Mouse (Mus musculus): ENCODE measurements around the gene Apoc1. TPM values are rescaled to one million over a fixed set of nuclear protein-coding genes. Genes with fewer than 3 reads are reported as not detected.

Gene Apoc1
- polyA plus RNA-seq, 1 experiment from 2014 or later: 5.0 TPM

DNA sequence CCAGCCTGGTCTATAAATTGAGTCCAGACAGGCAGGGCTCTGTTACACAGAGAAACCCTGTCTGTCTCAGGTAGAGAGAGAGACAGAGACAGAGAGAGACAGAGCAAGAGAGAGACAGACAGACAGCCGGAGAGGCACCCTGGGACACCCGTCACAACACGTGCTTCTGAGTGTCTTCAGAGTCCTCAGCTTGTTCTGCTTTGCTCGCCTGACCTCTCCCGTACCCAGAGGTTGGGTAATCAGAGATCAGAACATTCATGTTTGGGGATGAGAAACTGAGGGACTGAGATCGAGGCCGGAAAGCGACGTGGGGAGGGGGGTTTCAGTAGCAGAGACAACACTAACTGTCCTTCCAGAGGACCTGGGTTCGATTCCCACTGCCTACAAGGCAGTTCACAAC, 16.6 kb downstream of the Apoc1 start:
- H3K9me3 ChIP-seq (ENCODE audit: control insufficient read depth, low read length): no peaks in the 10 kb centered on the region
- no peaks in the 10 kb centered on the region for H3K4me1 ChIP-seq (ENCODE audit: control insufficient read depth, insufficient read depth, low read length)
- H3K36me3 ChIP-seq (ENCODE audit: control insufficient read depth, insufficient read depth, low read length): no peaks in the 10 kb centered on the region
- ATAC-seq (ENCODE audit: insufficient number of reproducible peaks, low FRiP score, low TSS enrichment, low read depth) (no peak), DNase-seq (ENCODE audit: low spot score) (no peak)
- 82% methylated on average over 10 of the region's 10 CpGs for WGBS
- no peak overlapping the region for H3K27ac ChIP-seq (replicated peaks; ENCODE audit: low read depth, low read length)
- no peak overlapping the region for H3K4me3 ChIP-seq (ENCODE audit: low read depth, low read length)
- no peak overlapping the region for H3K9ac ChIP-seq (ENCODE audit: low read length)
- no peaks in the 10 kb centered on the region for H3K27me3 ChIP-seq (ENCODE audit: control insufficient read depth, insufficient read depth, low read length)
- H3K4me2 ChIP-seq (ENCODE audit: low read depth, severe bottlenecking): no peak overlapping the region

DNA sequence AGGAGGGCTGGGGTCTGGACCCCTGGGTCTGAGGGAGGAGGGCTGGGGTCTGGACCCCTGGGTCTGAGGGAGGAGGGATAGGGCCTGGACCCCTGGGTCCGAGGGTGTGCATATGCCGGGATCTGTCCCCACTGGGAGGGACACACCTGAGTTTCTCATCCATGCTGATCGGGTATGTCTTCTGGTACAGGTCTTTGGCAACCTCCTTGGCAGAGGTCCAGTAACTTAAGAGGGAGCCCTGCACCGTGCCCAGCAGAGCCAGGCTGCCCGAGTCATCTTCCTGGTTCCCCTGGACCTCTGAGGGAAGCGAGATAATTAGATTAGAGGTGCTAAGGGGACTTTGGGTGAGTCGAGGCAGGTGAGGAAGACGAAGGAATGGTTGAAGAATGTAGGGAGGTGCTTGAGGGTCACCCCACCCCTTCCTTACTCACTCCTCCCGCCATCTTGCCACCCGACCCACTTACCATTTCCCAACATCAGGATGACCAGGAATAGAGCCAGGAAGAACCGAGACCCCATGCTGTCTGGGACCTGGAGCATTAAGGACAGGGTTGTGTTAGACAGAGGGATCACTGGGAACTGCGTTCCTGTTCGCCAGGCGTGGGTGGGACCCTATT, 19.3 kb downstream of the Apoc1 start:
- Histone ChIP-seq H3K9ac (ENCODE audit: low read length) (no peak overlapping the region), H3K9me3 (ENCODE audit: control insufficient read depth, low read length) (no peaks in the 10 kb centered on the region), H3K4me1 (ENCODE audit: control insufficient read depth, insufficient read depth, low read length) (no peaks in the 10 kb centered on the region), H3K27me3 (ENCODE audit: control insufficient read depth, insufficient read depth, low read length) (no peaks in the 10 kb centered on the region), H3K4me3 (ENCODE audit: low read depth, low read length) (no peak overlapping the region), H3K4me2 (ENCODE audit: low read depth, severe bottlenecking) (no peak overlapping the region), H3K36me3 (ENCODE audit: control insufficient read depth, insufficient read depth, low read length) (no peaks in the 10 kb centered on the region), H3K27ac (replicated peaks; ENCODE audit: low read depth, low read length) (no peak overlapping the region)
- no peak for ATAC-seq (ENCODE audit: insufficient number of reproducible peaks, low FRiP score, low TSS enrichment, low read depth)
- WGBS: 68% methylated on average over 14 of the region's 14 CpGs
- DNase-seq (ENCODE audit: low spot score): no peak

DNA sequence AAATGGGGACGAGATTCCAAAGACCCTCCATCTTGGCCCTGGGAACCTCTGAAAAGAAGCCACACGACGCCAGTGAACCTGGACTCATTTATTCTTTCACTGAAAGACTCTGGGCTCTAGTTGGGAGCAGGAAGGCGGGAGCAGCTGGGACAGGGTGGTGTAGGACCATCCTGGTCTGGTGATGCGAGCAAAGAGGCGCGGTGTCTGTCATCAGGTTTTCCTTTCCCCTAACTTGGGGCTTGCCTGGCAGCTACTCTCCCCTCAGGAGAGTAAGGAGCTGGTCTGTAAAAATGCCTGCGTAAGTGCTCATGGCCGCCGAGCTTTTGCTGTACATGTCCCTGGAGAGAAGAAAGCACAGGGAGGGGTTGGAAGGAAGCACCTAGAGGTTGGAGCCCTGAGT, 20.9 kb downstream of the Apoc1 start:
- H3K36me3 ChIP-seq (ENCODE audit: control insufficient read depth, insufficient read depth, low read length): no peaks in the 10 kb centered on the region
- no peaks in the 10 kb centered on the region for H3K4me1 ChIP-seq (ENCODE audit: control insufficient read depth, insufficient read depth, low read length)
- no peaks in the 10 kb centered on the region for H3K9me3 ChIP-seq (ENCODE audit: control insufficient read depth, low read length)
- H3K27ac ChIP-seq (replicated peaks; ENCODE audit: low read depth, low read length): no peak overlapping the region
- ATAC-seq (ENCODE audit: insufficient number of reproducible peaks, low FRiP score, low TSS enrichment, low read depth) (no peak), DNase-seq (ENCODE audit: low spot score) (no peak)
- H3K4me3 ChIP-seq (ENCODE audit: low read depth, low read length): no peak overlapping the region
- no peaks in the 10 kb centered on the region for H3K27me3 ChIP-seq (ENCODE audit: control insufficient read depth, insufficient read depth, low read length)
- no peak overlapping the region for H3K9ac ChIP-seq (ENCODE audit: low read length)
- no peak overlapping the region for H3K4me2 ChIP-seq (ENCODE audit: low read depth, severe bottlenecking)
- 72% methylated on average over 10 of the region's 10 CpGs for WGBS

- WGBS: 10% methylated on average over 10 of the region's 10 CpGs
Observed at GRCm38 (mm10) chr7:19668947-19669721, 23.3 kb downstream of the Apoc1 start.

GRCm38 (mm10) chr7:19667434-19667833, 25.0 kb downstream of the Apoc1 start:
- Histone ChIP-seq H3K27ac (replicated peaks; ENCODE audit: low read depth, low read length) (no peak overlapping the region), H3K4me2 (ENCODE audit: low read depth, severe bottlenecking) (no peak overlapping the region), H3K36me3 (ENCODE audit: control insufficient read depth, insufficient read depth, low read length) (no peaks in the 10 kb centered on the region), H3K9ac (ENCODE audit: low read length) (no peak overlapping the region), H3K4me3 (ENCODE audit: low read depth, low read length) (no peak overlapping the region), H3K9me3 (ENCODE audit: control insufficient read depth, low read length) (no peaks in the 10 kb centered on the region), H3K27me3 (ENCODE audit: control insufficient read depth, insufficient read depth, low read length) (no peaks in the 10 kb centered on the region), H3K4me1 (ENCODE audit: control insufficient read depth, insufficient read depth, low read length) (peaks cover 7% of the 10 kb centered on the region; the same call in 1 of the 2 replicates)
- no peak for DNase-seq (ENCODE audit: low spot score)
- no peak for ATAC-seq (ENCODE audit: insufficient number of reproducible peaks, low FRiP score, low TSS enrichment, low read depth)
- 85% methylated on average over 2 of the region's 2 CpGs for WGBS

More at GRCm38 (mm10) chr7:19668947-19669721, 23.3 kb downstream of the Apoc1 start:
- Histone ChIP-seq H3K9me3 (ENCODE audit: control insufficient read depth, low read length) (no peaks in the 10 kb centered on the region), H3K4me3 (ENCODE audit: low read depth, low read length) (no peak overlapping the region), H3K4me2 (ENCODE audit: low read depth, severe bottlenecking) (peak overlapping the region; percentile 25), H3K27me3 (ENCODE audit: control insufficient read depth, insufficient read depth, low read length) (no peaks in the 10 kb centered on the region), H3K9ac (ENCODE audit: low read length) (no peak overlapping the region), H3K36me3 (ENCODE audit: control insufficient read depth, insufficient read depth, low read length) (no peaks in the 10 kb centered on the region), H3K4me1 (ENCODE audit: control insufficient read depth, insufficient read depth, low read length) (0 out of 2 replicates have a peak, but pooled peaks cover under 1% of the 10 kb centered on the region), H3K27ac (replicated peaks; ENCODE audit: low read depth, low read length) (no peak overlapping the region)
- DNase-seq (ENCODE audit: low spot score) (peak; percentile 92), ATAC-seq (ENCODE audit: insufficient number of reproducible peaks, low FRiP score, low TSS enrichment, low read depth) (peak; percentile 57)

GRCm38 (mm10) chr7:19666750-19667149, 25.7 kb downstream of the Apoc1 start:
- no peak overlapping the region for H3K27ac ChIP-seq (replicated peaks; ENCODE audit: low read depth, low read length)
- no peaks in the 10 kb centered on the region for H3K27me3 ChIP-seq (ENCODE audit: control insufficient read depth, insufficient read depth, low read length)
- H3K4me1 ChIP-seq (ENCODE audit: control insufficient read depth, insufficient read depth, low read length): peaks cover 7% of the 10 kb centered on the region; the same call in 1 of the 2 replicates
- DNase-seq (ENCODE audit: low spot score) (no peak), ATAC-seq (ENCODE audit: insufficient number of reproducible peaks, low FRiP score, low TSS enrichment, low read depth) (no peak)
- WGBS: 64% methylated on average over 3 of the region's 3 CpGs
- H3K36me3 ChIP-seq (ENCODE audit: control insufficient read depth, insufficient read depth, low read length): no peaks in the 10 kb centered on the region; the same call in 1 of the 2 replicates
- H3K9ac ChIP-seq (ENCODE audit: low read length): no peak overlapping the region
- H3K9me3 ChIP-seq (ENCODE audit: control insufficient read depth, low read length): no peaks in the 10 kb centered on the region
- H3K4me3 ChIP-seq (ENCODE audit: low read depth, low read length): no peak overlapping the region
- H3K4me2 ChIP-seq (ENCODE audit: low read depth, severe bottlenecking): no peak overlapping the region

GRCm38 (mm10) chr7:19664955-19665841, 27.3 kb downstream of the Apoc1 start, which contains the start of gene Clptm1:
Clptm1 (minus strand) TSS chr7:19665033.
- Histone ChIP-seq H3K27me3 (ENCODE audit: control insufficient read depth, insufficient read depth, low read length) (no peaks in the 10 kb centered on the region), H3K4me2 (ENCODE audit: low read depth, severe bottlenecking) (peak within 1 kb of the TSS; percentile 84), H3K9ac (ENCODE audit: low read length) (peak within 1 kb of the TSS; percentile 97), H3K4me3 (ENCODE audit: low read depth, low read length) (peak within 1 kb of the TSS; percentile 99), H3K4me1 (ENCODE audit: control insufficient read depth, insufficient read depth, low read length) (peaks cover 7% of the 10 kb centered on the region; the same call in 1 of the 2 replicates), H3K36me3 (ENCODE audit: control insufficient read depth, insufficient read depth, low read length) (no peaks in the 10 kb centered on the region; the same call in 1 of the 2 replicates), H3K27ac (replicated peaks; ENCODE audit: low read depth, low read length) (peak within 1 kb of the TSS; percentile 79), H3K9me3 (ENCODE audit: control insufficient read depth, low read length) (no peaks in the 10 kb centered on the region)
- ATAC-seq (ENCODE audit: insufficient number of reproducible peaks, low FRiP score, low TSS enrichment, low read depth) (peak; percentile 75), DNase-seq (ENCODE audit: low spot score) (peak; percentile 97)
- under 1% methylated on average over 63 of the region's 63 CpGs for WGBS

DNA sequence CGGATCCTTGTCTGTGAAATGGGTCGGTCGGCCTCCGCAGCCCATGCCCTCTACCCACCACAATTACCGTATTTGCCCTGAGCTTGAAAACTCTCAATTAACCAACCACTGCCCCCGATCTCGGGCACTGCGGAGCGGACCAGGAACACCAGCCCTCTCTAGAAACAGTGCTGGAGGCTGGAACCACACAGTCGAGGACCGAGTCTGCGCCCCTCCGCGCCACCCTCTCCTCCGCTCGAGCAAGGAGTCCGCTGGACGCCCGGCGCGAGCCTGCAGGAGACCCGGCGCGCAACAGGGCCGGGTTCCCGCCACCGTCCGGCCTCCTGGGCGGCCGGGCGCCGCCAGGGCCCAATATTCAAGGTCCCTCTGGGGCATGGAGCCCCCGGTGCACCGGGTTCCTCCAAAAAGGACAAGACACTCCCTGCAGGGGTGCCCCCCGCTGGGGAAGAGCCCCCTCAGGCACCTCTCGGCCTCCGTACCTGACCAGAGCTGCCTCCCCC, 28.0 kb downstream of the Apoc1 start:
- Histone ChIP-seq H3K4me3 (ENCODE audit: low read depth, low read length) (peak overlapping the region; percentile 99), H3K36me3 (ENCODE audit: control insufficient read depth, insufficient read depth, low read length) (no peaks in the 10 kb centered on the region; the same call in 1 of the 2 replicates), H3K4me1 (ENCODE audit: control insufficient read depth, insufficient read depth, low read length) (peaks cover 7% of the 10 kb centered on the region; the same call in 1 of the 2 replicates), H3K9me3 (ENCODE audit: control insufficient read depth, low read length) (no peaks in the 10 kb centered on the region), H3K9ac (ENCODE audit: low read length) (peak overlapping the region; percentile 97), H3K27ac (replicated peaks; ENCODE audit: low read depth, low read length) (peak overlapping the region; percentile 44; the same call in 1 of the 2 replicates), H3K27me3 (ENCODE audit: control insufficient read depth, insufficient read depth, low read length) (no peaks in the 10 kb centered on the region), H3K4me2 (ENCODE audit: low read depth, severe bottlenecking) (peak overlapping the region; percentile 84)
- WGBS: under 1% methylated on average over 37 of the region's 37 CpGs
- DNase-seq (ENCODE audit: low spot score) (no peak), ATAC-seq (ENCODE audit: insufficient number of reproducible peaks, low FRiP score, low TSS enrichment, low read depth) (0 out of 2 replicates have a peak, but pooled peaks have one; percentile 18)

All from limb, embryonic 11.5 days (tissue).